Mouse (Mus musculus) left cerebral cortex, postnatal 36 days (tissue): ENCODE results near the gene Serpinb13. TPM values are rescaled to one million over a fixed set of nuclear protein-coding genes. Genes with fewer than 3 reads are reported as not detected.
"Not testable (repeated sequence)": the region's sequence is repeated elsewhere in the genome, so short reads cannot be mapped to it uniquely, and the experiment has no call there.

Source experiments
- DNase-seq, 2 experiments: peaks; one replicate each; pipeline ENCODE4 v3.0.0; 2021 to 2022; ENCODE audit warnings: low spot score in 2 of 2, mixed read lengths in 1 of 2
- intact Hi-C: fragments of 180-260 bp; cut with DNase I; formaldehyde crosslinking; loops from one replicate; pipeline ENCODE4 v1.15.1; 2025
- total RNA-seq, 2 experiments: library from RNA; stranded (reverse); gene quantifications; 2 replicates each; pipeline ENCODE4 v1.2.3; 2021

Serpinb13 gene
- total RNA-seq, result not detected

GRCm38 (mm10) chr1:106980684-106981083 lies at the start of gene Serpinb13:
TSS of gene Serpinb13 (plus strand) at chr1:106980984.
- DNase-seq, result no peak
- intact Hi-C loops, result no loop called here

- no peak for DNase-seq
- intact Hi-C loops, result no loop called here
Observed at GRCm38 (mm10) chr1:106931954-106932353, 48.8 kb upstream of the Serpinb13 start.

- intact Hi-C loops, result no loop called here
- DNase-seq, result no peak
Observed at GRCm38 (mm10) chr1:106933658-106934057, 47.1 kb upstream of the Serpinb13 start.

GRCm38 (mm10) chr1:106934265-106934664 lies 46.5 kb upstream of the Serpinb13 start, which contains the start of gene Serpinb12:
TSS of gene Serpinb12 (plus strand) at chr1:106934449.
- no peak for DNase-seq
- intact Hi-C loops, result no loop called here

- no peak for DNase-seq
- intact Hi-C loops, result no loop called here
Observed at GRCm38 (mm10) chr1:106947217-106947616, 33.6 kb upstream of the Serpinb13 start.

GRCm38 (mm10) chr1:106959981-106960380 lies 20.8 kb upstream of the Serpinb13 start:
- DNase-seq, result no peak
- intact Hi-C loops, result no loop called here

- intact Hi-C loops, result no loop called here
- no peak for DNase-seq
Observed at GRCm38 (mm10) chr1:106961023-106961422, 19.8 kb upstream of the Serpinb13 start.

- intact Hi-C loops, result no loop called here
- no peak for DNase-seq
Observed at GRCm38 (mm10) chr1:106983092-106983491, 2.3 kb downstream of the Serpinb13 start.

- no peak for DNase-seq
- intact Hi-C loops, result no loop called here
Observed at GRCm38 (mm10) chr1:106983865-106984264, 3.1 kb downstream of the Serpinb13 start.

- no peak for DNase-seq
- intact Hi-C loops, result no loop called here
Observed at GRCm38 (mm10) chr1:107000424-107000823, 19.6 kb downstream of the Serpinb13 start.

- DNase-seq, result no peak
- intact Hi-C loops, result no loop called here
Observed at GRCm38 (mm10) chr1:107001754-107002153, 21.0 kb downstream of the Serpinb13 start.

GRCm38 (mm10) chr1:107006316-107006715 lies 25.5 kb downstream of the Serpinb13 start:
- intact Hi-C loops, result no loop called here
- DNase-seq, result no peak

GRCm38 (mm10) chr1:107014530-107014929 lies 33.7 kb downstream of the Serpinb13 start:
- peak; percentile 13 to 21 for DNase-seq
- intact Hi-C loops, result loop anchor here (5.0 kb wide), 1 partner anchor 468 kb away; no protein-coding TSS in a partner anchor

GRCm38 (mm10) chr1:107015210-107015609 lies 34.4 kb downstream of the Serpinb13 start:
- intact Hi-C loops, result loop anchor here (5.0 kb wide), 1 partner anchor 547 kb away; no protein-coding TSS in a partner anchor
- no peak for DNase-seq

- intact Hi-C loops, result no loop called here
- no peak for DNase-seq
Observed at GRCm38 (mm10) chr1:107025886-107026285, 45.1 kb downstream of the Serpinb13 start.

GRCm38 (mm10) chr1:107034236-107034635 lies 53.5 kb downstream of the Serpinb13 start:
- DNase-seq, result peak; percentile 4 to 8
- intact Hi-C loops, result not testable (repeated sequence)

Other genes starting within 250 kb of the Serpinb13 start
- 10 to 100 TPM; 24.4 to 29.9 TPM for gene Kdsr, start 221.3 kb upstream of the Serpinb13 start, total RNA-seq
- 10 to 100 TPM; 48.4 to 60.7 TPM for gene Vps4b, start 184.3 kb upstream of the Serpinb13 start, total RNA-seq
- gene Serpinb5, start 119.8 kb upstream of the Serpinb13 start, total RNA-seq, result not detected
- not detected for gene Serpinb12, start 46.5 kb upstream of the Serpinb13 start, total RNA-seq
- gene Serpinb3a, start 71.3 kb downstream of the Serpinb13 start, total RNA-seq, result not detected
- gene Serpinb3d, start 102.5 kb downstream of the Serpinb13 start, total RNA-seq, result not detected